Mouse (Mus musculus): ENCODE data around the gene Igfbp7.

Gene Igfbp7

GRCm38 (mm10) chr5:77375546-77375945 is 32.3 kb downstream of the Igfbp7 start:
- DNase-seq, result no peak

DNA sequence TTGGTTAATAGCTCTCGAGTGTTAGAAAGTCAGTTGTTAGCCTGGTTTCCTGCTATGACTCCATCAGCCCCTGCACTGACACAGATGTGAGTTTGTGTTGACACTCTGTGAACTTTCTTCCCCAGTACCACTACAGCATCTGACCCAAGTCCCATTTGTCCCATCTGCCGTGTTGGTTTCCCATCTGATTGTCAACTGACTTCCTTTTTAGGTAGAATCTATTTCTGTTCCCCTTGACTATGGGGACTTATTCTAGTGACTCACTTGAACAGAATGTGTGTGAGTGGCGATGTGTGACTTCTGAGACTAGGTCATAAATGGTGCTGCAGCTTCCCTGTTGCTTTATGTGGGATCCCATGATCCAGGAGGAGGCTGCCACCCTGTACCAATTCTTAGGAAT is 32.9 kb downstream of the Igfbp7 start:
- no peak for DNase-seq

DNA sequence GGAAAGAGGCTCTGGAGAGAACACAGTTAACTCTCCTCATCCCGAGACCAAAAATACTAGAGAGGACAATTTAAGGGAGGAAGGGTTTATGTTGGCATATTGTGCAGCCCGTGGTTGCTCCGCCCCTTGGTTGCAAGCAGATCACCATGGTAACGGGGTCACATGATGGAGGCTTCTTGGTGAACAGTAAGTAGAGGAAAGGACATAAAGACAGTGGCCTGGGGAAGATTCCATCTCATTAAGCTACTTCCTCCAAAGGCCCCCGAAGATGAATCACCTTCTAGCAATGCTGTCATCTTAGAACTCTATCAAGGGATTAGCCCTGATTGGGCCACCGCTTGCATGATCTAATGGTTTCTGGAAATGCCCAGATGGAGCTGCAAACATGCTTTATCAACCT is 35.1 kb downstream of the Igfbp7 start:
- peak in 1 of 2 experiments; percentile 19 for DNase-seq

DNA sequence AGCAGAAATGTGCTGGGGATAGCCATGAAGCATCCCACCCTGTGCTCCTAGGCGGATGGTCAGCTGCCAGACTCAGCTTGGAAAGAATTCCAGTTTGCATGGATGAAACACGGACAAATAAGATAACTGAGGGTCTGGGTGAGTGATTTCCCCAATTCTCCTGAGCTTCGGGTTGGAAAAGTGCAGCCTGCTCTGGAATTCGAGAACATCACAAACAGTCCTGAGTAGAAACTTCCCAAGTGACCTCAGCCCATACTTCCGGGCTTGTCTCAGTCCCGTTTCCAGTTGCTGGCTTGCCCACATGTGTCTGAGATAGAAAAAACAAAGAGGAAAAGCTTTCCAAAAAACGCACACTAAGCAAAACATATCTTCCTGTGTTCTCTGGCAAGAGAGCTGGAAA is 35.6 kb downstream of the Igfbp7 start:
- DNase-seq, result no peak

DNA sequence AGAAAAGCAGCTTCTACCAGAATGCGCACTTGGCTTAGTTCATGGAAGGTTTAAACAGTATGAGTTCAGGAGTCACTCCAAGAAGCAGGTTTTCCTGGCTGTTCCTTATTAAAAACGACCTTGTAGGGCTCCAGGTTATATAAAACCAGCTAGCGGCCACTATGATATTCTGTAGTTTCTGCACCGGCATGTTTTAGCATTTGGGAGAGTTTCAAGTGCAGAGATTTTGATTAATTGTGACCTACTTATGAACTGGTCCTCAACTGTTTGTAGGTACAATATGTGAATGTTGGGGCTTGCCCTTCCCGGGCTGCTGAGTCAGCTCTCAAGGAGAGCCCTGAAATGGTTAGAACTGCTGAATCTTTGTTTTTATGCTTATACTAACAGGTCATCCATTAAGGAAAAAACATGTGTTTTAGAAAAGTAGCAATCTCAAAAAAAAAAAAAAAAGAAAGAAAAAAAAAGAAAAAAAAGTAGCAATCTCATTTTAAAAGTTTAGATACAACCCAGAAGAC is 37.4 kb downstream of the Igfbp7 start:
- no peak for DNase-seq

DNA sequence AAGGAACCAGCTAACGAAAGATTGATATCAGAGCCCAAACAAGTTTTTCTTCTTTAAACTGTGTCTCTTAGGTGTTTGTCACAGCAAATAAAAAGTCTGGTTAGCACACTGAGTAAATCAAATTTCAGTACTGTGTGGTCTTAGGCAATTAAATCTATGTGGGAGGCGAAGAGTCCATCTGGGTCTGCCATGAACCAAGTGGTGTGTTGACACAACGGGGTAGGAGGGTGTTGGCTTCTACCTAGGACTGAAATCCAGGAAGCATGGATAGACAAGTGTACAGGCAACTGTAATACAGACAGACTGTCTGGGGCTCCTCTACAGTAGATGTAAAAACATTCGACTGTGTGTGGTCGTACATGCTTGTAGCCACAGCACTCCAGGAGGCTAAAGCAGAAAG is 38.4 kb downstream of the Igfbp7 start:
- no peak for DNase-seq

DNA sequence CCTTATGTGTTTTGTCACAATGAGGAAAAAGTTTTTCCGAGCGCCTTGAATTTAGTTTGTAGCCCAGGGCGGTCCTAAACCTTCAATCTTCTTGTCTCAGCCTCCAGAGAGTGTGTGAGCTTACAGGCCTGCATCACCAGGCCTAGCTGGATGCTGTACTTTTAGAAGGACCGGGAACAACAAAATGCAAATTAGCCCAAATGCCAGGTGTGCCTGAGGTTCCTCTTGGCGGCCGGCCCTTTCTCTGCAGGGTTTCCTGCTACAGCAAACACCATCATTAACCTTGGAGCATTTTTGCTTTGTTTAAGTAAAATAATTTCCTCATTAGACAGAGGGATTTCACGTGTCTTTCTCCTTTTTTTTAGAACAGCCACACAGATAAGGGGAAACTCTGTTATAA is 39.6 kb downstream of the Igfbp7 start:
- no peak for DNase-seq

- no peak for DNase-seq
Measured at GRCm38 (mm10) chr5:77367682-77368081, 40.2 kb downstream of the Igfbp7 start.

DNA sequence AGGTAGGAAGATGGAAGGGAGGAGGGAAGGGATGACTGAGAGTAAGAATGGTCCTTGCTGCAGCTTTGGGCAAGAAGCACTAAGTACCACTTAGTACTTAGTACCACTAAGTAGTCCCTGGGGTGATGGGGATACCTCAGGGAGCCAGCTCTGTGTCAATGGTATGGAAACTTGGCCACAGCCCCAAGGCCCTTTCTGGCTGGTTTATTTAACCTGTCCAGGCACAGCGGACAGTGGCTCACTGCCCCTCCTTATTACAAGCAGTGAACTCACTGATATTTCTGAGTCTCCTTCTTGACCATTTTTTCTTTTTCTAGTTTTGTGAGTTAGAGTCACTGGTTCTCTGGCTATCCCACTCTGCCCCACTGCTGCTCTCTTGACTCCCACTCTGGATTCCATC is 40.7 kb downstream of the Igfbp7 start:
- DNase-seq, result no peak

DNA sequence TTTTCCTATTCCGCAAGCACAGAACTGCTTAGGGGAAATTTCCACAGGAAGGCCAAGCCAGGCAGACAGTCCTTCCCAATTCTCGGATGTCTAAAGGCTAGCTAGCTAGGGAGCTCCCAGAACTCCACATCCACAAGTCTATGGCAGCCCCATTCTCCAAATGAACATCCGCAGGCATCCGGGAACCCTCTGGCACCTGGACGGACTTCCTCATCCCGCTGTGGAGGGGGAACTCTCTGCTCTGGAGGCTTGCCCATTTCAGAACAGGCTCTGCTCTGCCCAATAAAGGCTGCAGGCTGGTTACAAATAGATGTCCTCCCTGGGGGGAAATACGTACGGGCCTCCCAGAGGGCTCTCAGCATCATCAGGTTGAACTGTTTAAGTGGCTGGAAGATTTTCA is 41.5 kb downstream of the Igfbp7 start:
- no peak for DNase-seq

DNA sequence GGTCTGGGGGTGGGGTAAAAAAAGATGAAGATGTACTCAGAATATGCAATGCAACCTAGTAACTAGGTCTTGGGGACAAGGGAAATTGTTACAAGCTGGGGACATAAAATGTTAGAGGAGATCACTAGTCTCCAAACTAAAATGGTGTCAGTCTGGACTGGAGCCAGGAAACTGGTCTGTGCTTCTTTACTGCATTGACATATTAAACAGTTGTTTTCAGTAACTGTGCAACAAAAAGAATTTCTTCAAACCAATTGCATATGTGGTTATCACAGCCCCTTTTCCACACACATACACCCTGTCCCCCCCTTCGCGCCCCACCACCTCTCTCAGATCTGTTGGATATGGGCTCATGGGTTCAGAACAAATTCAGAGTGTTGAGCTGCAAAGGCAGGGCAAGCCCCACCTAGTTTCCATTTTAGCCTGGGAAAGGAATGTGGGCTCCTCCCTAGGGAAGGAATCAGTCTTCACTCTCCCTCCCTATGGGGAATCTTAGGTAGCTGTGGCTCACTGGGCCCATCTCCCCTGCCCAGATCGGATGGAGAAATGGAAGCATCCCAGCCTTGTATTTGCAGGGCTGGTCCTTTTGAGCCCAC is 43.3 kb downstream of the Igfbp7 start:
- no peak for DNase-seq

DNA sequence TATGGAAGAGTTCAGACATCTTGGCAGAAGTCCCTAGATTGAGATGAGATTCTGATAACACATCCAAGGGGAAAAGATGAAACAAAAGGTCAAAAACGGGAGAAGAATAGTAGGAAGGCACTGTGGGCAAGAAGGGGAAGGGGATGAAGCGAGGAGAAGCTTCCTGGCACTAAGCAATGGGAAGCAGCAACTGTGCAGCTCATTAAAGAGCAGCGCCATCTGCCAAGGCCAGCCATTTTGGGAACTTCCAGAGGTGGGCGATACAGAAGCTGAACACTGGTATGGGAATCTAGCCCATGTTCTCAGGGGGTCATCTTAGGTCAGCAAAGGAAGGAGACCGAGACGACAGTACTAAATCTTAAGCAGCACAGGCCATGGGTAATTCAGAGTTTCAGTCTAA is 44.2 kb downstream of the Igfbp7 start:
- DNase-seq, result no peak

GRCm38 (mm10) chr5:77362120-77362519 is 45.7 kb downstream of the Igfbp7 start:
- no peak for DNase-seq

DNA sequence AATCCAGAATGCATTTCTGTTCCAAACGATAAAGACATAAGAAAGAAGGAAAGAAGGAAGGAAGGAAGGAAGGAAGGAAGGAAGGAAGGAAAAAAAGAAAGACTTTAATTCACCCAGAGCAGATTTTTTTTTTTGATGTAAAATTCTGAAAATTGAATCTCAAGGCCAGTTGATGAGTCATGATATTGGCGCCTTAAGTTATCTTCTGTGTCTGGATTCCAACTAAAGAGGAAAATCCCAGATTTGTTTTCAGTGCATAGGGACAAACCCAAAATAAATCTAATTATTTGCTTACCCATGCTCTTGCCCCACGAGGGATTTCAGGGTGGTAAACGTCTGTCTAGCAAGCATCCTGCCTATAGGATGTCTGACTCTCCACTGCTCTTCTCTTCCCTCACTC is 46.8 kb downstream of the Igfbp7 start:
- no peak for DNase-seq

- DNase-seq, result no peak
Measured at GRCm38 (mm10) chr5:77359971-77360370, 47.9 kb downstream of the Igfbp7 start.

DNA sequence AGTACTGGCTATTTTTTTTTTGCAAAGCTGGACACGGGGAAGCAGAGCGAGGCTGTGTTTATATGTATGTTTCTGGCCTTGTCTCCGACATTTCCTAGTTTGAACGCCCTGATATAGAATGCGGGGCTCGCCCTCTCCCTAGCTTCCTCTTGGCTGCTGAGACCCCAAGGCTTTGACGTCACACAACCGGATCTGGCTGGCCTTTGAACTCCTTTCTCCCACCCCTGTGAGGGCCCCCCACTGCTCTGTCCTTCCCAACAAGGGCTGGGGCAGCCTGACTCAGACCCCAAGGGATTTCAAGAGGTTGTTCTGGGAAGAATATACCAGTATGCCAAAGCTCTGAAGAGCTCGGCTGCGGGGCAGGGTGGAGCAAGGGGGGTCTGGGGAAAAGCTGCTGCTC is 49.5 kb downstream of the Igfbp7 start:
- peak; percentile 21 to 43 for DNase-seq

- DNase-seq, result peak; percentile 62 to 64
Measured at GRCm38 (mm10) chr5:77357405-77358149, 50.3 kb downstream of the Igfbp7 start.

- DNase-seq, result no peak
Measured at GRCm38 (mm10) chr5:77355307-77356265, 52.3 kb downstream of the Igfbp7 start.

- peak; percentile 33 to 54 for DNase-seq
Measured at GRCm38 (mm10) chr5:77354361-77354787, 53.5 kb downstream of the Igfbp7 start.

GRCm38 (mm10) chr5:77351691-77352090 is 56.1 kb downstream of the Igfbp7 start:
- DNase-seq, result no peak

DNA sequence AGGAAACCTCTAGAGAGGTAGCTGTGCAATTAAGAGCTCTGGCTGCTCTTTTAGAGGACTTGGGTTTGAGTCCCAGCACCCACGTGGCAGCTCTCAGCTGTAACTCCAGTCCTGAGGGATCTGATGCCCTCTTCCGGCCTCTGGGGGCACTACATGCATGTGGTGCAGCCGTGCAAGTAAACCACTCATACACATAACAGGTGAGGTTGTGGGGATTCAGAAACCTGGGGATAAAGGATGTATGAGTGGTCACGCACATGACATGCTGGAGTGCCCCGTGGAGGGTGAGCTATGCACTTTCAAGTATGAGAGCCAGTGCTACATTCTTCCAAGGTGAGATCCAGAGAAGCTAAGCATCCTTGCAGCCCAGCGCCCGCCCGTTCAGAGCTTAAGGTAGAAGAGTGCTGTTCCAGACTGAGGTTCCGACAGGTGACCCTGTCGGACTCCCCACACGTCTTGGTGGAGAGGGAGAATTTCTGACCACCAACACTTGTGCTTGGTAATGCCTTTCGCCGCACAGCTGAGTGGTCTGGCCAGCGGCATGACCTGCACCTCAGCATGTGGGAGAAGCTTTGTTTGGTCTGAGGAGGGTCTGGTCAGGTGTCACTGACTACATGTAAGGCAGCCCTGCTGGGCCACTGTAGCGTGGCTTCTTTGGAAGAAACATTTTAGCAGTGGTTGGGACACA is 57.7 kb downstream of the Igfbp7 start:
- no peak for DNase-seq

DNA sequence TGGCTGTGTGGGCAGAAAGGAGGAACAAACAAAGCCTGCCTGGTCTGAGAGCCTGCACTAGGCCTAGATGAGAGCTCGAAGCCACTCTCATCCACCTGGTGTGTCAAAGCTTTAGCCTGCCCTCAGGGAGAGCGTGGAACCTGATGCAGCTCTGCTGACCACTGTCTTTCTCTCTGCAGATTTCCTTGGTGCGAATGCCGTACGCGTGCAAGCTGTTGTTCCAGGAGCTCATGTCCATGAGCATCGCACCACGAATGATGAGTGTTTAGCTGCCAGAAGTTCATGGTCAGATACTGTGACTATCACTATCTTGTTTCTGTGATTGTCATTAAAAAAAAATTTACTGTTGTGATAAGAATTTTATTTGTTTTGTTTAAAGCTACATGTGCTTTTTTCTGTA is 58.9 kb downstream of the Igfbp7 start:
- no peak for DNase-seq

- no peak for DNase-seq
Measured at GRCm38 (mm10) chr5:77340033-77340432, 67.8 kb downstream of the Igfbp7 start.
